Mouse (Mus musculus): ENCODE data around the gene Cox19.

Gene Cox19

DNA sequence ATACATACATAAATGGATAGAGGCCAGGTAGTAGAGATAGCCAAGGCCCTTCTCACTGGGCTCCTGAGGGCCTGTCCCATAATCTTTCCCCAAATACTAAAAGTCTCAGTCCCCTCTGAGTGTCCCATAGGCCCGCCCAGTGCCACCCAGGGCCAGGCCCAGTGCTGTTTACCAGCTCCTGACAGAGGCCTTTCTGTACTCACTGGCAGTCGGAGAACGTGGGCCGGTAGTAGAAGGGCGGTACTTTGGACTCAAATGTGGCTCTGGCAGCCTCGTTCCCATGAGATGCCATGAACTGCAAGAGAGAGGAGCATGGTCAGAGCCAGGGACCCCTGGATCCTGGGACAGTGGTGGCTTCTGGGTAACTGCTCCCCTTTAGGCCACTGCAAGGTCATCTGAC lies 49.1 kb downstream of the Cox19 start:
- DNase-seq (ENCODE audit: low read depth in 1 of 2, low spot score in 2 of 2), result no peak

DNA sequence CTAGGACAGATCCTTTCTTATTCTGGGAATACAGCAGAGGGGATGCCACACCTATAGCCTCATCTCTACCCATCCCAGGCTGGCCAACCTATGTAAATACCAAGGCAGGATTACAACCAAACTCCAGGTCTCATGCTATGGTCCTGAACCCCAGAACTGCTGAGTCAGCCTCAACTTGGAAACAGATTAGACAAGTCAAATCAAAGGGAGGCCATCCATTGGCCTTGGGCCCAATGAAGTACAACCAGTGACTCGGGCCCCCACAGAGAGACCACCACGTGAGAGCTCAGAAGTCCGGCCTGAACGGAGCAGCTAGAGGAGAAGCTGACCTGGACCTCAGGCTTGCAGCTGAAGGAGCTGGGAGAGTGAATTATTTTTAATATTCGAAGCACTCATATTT lies 53.5 kb downstream of the Cox19 start:
- DNase-seq (ENCODE audit: low read depth in 1 of 2, low spot score in 2 of 2), result no peak

DNA sequence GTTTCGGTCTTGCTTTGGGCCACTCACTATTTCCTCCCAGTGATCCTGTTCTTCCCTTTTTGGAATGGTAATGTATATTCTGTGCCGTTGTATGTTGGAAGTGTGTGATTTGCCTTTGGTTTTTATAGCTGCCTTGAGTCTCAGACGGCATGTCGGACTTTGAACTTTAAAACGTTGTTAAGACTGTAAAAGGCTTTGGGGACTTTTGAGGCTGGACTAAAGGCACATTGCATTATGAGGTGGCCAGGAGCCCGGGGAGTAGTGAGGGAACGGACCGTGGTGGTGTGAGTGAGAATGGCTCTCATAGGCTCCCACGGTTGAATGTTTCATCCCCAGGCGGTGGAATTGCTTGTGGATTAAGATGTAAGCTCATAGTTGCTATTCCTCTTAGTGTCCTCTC lies 54.1 kb downstream of the Cox19 start:
- DNase-seq (ENCODE audit: low read depth in 1 of 2, low spot score in 2 of 2), result no peak

DNA sequence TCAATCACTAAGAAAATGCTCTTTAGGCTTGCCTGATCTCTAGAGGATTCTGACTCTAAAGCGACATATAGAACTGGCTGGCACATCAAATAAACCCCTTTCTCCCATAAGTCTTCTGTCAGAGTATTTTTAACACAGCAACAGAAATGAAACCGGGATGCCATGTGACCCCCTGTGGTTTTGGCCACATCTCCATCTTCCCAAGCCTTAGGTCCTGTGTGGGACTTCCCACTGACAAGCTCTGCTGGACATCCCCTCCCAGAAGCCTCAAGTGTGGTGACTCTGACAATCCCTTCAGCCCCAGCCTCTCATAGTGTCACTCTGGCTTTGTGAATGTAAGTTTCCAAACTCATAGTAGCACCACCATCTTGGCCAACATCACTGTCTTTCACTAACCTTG lies 57.1 kb downstream of the Cox19 start:
- peak in 1 of 2 experiments; percentile 60 for DNase-seq (ENCODE audit: low read depth in 1 of 2, low spot score in 2 of 2)

DNA sequence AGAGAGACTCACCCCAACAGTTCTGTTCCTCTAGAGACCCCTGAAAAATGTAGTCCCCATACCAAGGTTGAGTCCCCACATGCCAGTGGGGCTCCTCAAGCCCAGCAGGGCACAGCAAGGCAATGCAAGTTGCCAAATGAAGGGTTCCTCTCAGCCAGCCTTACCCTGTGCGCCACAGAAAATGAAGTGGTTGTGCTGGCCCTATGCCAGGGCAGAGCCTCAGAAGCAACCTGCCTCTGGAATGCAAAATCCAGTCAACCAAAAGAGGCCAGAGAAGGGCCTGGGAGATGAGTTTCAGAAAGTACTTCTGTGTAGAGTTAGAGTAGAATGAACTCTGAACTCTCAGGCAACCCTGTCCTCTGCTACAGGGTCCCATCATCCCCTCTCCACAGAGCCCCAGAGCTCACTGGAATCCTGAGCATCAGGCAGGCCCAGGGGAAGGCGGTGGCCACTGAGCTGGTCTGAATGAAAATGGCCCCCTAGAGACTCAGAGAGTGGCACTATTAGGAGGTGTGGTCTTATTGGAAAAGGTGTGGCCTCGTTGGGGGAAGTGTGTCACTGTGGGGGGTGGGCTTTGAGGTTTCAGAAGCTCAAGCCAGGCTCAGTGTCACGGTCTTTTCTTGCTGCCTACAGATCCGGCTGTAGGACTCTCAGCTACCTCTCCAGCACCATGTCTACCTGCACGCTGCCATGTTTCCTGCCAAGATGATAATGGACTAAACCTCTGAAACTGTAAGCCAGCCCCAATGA lies 59.2 kb downstream of the Cox19 start:
- no peak for DNase-seq (ENCODE audit: low read depth in 1 of 2, low spot score in 2 of 2)

DNA sequence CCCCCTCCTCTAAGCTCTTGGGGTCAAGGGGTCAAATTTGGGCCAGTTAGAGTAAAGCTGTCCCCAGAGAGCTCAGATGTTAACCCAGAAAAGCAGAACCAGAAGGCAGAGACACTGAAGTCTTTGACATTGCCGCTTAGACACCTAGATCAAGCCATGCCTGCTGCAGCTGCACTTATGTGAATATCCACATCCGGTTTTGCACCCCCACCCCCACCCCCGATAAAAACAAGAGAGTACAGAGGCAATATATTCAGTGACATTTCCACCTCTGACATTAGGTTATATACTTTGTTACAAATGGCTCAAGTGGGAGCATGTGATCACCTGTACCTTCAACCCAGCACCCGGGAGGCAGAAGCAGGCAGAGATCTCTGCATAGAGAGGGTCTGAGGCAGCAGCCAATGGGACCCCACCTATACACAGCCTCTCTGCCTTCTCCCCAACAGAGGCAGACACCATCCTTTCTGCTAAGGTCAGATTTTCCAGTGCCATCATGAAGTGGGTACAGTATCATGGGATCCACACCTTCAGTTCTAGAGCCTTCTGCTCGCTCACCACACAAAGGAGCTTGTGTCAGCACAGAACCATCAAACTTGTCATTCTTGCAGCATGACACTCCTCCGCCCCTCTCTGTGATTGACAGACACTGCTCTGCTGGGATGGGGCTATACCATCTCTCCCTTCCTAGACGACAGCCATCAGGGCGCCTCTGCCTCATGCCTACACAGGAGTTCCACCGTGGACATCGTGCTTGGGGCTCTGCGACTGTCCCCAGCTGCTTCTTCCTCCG lies 60.6 kb downstream of the Cox19 start:
- DNase-seq (ENCODE audit: low read depth in 1 of 2, low spot score in 2 of 2), result no peak

DNA sequence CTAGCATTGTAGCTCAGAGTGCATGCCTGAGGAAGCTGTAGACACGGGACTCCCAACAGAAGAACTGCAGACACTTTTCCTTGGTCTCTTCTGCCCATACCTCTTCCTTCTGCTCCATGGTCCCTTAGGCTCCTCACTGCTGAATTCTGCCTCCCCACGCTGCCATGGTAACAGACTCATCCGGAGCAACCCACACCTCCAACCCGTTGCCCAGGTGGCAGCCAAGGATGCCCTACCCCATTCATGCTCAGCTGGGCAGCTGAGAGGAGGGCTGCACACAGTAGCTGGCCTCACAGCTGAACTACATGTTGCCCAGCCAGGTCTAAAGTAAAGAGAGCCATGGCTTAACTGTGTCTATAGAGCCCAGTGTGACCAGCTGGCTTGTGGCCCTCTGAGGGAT lies 62.6 kb downstream of the Cox19 start:
- DNase-seq (ENCODE audit: low read depth in 1 of 2, low spot score in 2 of 2), result no peak

DNA sequence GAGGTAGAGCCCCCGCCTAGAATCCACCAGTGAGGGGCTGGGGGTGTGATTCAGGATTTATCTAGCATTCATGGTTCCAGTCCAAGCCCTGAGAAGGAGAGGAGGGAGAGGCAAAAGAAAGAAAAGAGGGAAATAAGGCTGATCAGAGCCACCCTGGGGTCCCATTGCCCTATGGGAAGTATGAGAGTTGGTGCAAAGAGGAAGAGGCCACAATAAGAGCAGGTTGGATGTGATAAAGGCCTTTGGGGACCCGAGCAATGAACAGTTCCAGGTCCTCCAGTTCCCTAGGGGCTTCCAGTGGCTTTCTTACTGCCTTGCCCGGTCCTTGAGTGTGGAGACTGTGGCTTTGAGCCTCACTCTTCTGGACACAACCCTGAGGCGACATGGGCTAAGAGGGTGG lies 63.4 kb downstream of the Cox19 start:
- no peak for DNase-seq (ENCODE audit: low read depth in 1 of 2, low spot score in 2 of 2)

DNA sequence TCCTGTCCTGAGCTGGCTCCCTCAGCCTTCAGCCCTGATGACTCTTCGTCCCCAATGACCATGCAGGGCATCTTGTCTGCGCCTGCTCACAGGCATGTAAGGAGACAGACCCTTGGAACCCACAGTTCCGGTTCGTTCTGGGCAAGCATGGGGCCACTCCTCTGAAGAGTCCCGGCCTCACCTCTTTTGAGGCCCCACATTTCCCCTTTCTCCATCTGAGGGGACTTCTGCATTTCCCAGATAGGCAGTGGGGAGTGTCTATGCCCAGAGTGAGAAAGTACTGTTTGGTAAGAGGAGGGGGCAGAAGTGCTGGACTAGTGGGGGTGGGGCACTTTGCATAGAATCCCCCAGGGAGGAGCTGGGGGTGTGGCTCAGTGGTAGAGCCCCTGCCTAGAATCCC lies 64.1 kb downstream of the Cox19 start:
- DNase-seq (ENCODE audit: low read depth in 1 of 2, low spot score in 2 of 2), result peak; percentile 55 to 69

All from monocyte, adult 2 months (primary cell).